Mouse (Mus musculus): ENCODE measurements around the gene Gm5152.
"Not testable (repeated sequence)": the region's sequence is repeated elsewhere in the genome, so short reads cannot be mapped to it uniquely, and the experiment has no call there.

Gene Gm5152

DNA sequence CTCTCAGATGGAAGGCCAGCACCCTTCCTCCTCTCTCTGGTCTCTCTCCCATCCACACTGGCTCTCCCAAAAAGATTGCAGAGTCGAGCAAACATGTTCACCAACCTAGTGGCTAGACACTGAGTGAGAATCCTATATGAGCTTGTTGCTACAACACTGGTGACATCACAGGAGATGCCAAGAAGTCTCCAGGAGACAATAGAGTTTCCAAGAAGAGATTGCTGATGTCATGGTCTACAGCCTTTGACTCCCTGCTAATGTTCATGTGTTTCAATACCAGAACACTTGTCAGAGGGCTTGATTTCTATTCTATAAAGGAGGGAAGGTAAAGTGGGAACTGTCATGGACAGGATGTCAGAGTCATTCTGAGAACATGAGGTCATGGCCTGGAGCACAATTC lies at the start of gene Gm5152:
Gene Gm5152 (minus strand): TSS at position 101 of the 400 bp plus-strand sequence.
- DNase-seq, result not testable (repeated sequence)

DNA sequence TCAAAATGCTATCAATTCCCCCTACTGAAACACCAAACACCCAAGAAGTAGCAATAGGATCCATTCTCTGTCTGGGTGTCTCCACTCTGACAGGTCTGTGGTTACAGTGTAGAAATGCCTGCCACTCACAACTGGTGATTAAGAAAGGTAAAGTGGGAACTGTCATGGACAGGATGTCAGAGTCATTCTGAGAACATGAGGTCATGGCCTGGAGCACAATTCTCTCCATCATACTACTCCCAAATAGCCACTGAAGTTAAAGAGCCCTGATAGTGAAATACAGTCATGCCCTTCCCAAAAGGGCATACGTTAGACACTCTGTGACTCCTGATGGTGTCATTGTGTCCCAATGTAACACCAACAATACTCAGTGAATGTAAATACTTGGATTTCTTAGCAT lies 8.4 kb upstream of the Gm5152 start:
- DNase-seq, result not testable (repeated sequence)

DNA sequence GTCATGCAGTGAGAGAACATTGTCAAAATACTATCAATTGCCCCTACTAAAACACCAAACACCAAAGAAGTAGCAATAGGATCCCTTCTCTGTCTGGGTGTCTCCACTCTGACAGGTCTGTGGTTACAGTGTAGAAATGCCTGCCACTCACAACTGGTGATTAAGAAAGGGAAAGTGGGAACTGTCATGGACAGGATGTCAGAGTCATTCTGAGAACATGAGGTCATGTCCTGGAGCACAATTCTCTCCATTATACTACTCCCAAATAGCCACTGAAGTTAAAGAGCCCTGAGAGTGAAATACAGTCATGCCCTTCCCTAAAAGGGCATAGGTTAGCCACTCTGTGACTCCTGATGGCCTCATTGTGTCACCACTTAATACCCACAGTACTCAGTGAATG lies 556 bp downstream of the Gm5152 start:
- DNase-seq, result not testable (repeated sequence)

DNA sequence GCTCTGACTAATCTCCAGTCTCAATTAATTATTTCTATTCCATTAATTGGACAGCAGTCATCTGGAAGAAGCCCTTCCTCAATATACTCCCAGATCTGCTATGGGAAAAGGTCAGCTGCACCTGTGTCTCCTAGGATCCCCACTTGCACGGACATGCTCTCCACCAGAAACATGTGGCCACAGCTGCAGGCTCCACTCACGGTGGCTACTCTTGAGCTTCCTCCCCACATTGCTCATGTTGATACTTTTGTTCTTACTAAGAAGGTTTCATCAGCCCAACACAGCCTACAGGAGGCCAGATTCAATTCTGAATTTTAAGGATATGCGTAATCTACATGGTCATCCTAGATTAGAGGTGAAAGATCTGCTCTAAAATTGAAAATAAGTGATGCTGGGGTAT lies 5.9 kb downstream of the Gm5152 start:
- DNase-seq, result not testable (repeated sequence)

DNA sequence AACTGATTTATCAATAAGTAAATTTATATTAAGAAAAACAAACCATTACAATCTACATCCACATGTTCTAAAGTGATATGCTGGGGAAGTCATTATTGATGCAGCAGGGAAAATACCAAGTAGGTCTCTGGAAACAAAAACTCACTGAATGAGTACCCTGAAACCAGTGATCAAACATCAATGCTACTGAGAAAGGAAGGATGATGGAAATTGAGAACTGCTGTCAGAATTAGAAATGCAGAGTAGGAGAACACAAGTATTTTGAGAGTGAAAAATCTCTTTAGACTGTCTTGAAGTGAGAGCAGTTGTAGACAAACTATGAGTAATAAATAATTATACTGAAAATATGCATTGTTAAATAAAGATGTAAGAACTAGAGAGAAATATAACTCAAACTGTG lies 26.0 kb downstream of the Gm5152 start:
- DNase-seq, result no peak

DNA sequence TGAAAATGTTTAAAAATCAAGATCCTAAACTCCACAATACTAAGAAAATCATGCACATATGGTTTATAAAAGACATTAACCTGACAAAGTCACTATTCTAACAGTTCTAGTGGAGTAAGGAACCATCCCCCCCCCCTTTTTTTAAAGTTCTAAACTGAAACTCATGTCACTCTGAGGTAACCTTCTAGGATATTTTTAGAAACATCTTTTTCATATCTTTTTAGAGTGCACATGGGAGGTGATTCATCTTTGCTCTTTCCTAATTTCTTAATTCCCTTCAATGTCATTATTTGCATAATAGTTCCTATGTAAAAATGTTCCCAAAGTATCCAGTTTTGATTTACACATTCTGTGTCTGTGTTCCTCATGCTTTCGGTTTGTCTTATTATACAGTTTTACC lies 43.3 kb downstream of the Gm5152 start:
- DNase-seq, result no peak

DNA sequence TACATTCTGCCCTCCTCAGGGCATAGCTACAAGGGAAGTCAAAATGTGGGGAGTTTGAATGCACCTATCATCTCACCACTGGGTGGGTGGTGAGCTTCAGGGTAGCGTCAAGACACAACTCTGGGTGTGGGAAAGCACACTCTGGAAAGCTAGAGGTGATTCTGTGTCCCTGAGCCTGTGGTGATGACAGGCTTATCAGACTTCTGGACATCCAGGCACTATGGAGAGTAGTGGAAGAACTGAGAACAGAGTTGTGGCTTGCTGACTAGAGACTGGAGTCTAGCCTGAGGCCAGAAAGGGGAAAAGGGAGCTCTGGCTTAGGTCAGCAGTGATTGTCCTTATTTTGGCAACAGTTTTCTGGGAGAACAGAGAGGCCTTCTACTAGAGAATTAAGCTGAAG lies 49.4 kb downstream of the Gm5152 start:
- DNase-seq, result no peak
